Mouse (Mus musculus) forelimb bud, embryonic 11.5 days (tissue): ENCODE data around the gene Serpina3f.
"Not testable (repeated sequence)": the region's sequence is repeated elsewhere in the genome, so short reads cannot be mapped to it uniquely, and the experiment has no call there.

Experiments used
- DNase-seq: peaks from one replicate; pipeline ENCODE4 v3.0.0-alpha.2; 2012; ENCODE audit warnings: low read depth, low spot score

Serpina3f gene

GRCm38 (mm10) chr12:104214445-104214753 is at the start of gene Serpina3f:
TSS of gene Serpina3f (plus strand) at chr12:104214544.
- DNase-seq, result no peak

GRCm38 (mm10) chr12:104174747-104175146 is 39.6 kb upstream of the Serpina3f start:
- DNase-seq, result no peak

DNA sequence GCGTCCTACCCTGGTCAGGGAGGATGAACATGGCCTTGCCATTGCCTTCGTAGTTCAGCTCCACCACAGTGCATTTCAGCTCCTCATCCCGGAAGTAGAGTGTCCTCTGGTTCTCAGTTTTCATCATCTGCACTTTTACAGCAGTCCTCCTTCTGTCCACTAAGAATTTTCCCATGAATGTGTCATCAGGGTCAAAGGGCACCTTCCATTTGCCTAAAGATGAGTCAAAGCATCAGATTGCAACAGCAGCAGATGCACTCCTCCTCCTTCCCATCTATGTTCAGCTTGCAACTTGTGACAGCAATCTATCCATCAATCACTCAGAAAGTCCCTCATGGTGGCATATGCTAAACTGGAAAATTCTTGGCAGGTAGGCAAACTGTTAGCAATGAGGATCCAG is 38.7 kb upstream of the Serpina3f start:
- DNase-seq, result no peak

DNA sequence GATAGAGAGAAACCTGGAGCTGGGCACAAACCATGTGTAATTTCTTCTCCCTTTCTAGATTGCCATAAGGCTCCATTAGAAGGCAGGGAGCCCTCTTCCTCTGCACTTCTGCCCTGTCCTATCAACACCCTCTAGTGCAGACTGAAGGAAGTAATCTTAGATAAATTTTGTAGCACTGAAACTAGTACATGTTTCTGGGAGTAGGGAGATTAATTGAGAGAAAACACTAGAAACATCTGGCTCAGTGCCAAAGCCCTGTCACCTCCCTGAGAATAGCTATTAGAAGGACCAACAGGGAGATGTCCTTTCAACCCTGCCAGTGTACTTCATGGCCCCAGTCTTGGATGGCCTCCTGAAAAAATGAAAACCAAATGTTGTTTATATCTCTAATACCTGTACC is 35.8 kb upstream of the Serpina3f start:
- no peak for DNase-seq

DNA sequence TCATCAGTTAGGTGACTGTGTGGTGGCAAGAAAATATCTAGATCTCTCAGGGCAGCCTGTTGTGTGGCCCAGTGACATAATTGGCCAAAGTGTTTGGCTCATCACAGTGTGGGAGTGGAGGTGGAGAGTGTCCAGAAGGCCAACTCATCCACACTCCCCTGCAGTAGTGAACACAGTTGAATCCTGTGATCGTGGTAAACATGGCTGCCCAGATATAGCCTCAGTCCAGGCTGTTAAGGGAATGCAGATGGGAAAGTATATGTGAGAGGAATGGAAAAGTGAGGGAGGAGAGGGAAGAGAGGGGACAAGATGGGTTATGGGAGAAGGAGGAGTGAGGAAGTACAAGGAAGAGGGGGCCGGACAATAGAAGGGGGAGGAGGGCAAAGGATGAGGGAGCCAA is 35.4 kb upstream of the Serpina3f start:
- no peak for DNase-seq

DNA sequence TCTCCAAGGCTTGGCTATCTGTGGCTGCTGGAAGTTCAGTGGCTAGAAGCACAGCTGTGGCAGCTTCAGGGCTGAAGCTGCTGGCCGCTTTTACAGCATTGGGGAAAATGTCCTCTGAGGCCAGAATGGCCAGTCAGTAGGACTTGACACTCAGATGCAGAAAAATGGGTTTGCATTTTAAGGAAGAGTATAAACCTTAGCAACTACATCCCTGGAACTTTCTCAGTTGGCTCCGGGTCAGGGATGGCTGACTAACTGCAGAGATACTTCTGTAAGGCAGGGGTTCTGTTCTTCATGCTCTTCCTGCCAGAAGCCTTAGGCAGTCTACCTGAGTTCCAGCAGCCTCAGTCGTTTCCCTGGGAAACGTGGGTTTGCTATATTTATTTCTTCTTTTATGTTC is 29.3 kb upstream of the Serpina3f start:
- no peak for DNase-seq

GRCm38 (mm10) chr12:104186041-104186581 is 28.2 kb upstream of the Serpina3f start:
- DNase-seq, result no peak

DNA sequence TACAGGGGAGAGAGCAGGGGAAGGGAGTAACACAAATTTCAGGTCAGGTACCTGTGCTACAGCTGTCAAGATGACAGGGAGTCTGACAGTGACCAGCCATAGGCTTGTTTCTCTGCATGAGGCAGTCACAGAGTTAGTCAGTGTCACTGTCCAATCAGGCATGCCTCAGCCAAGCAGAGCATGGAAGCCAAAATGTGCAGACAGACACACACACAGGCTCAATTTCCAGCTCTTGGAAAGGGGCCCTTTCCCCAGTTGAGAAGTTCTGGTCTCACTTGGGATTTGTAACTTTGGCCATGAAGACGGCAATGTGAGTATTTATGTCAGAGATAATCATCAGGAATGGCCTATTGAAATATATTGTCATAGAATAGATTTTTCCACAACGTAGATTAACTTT is 25.1 kb upstream of the Serpina3f start:
- DNase-seq, result no peak

DNA sequence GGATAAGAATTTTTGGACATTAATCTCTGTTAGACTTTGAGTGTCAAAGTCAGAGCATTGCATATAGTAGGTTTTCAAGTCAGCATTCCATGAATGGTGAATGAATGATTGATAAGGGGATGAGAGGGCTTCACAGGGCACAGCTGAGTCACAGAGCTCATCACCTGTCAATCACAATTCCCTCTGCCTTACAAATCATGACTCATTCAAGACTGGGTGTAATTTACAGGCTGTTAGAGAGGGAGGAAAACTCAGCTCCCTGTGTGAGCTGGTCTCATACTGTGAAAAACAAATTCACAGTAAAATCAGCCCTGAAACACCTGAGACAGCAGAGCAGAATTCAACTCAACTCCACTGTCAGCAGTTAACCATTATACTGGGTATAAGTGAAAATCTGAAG is 23.5 kb upstream of the Serpina3f start:
- no peak for DNase-seq

- no peak for DNase-seq
These were observed 5.2 kb upstream of the Serpina3f start for GRCm38 (mm10) chr12:104209149-104209548.

GRCm38 (mm10) chr12:104209802-104210201 is 4.5 kb upstream of the Serpina3f start:
- no peak for DNase-seq

- no peak for DNase-seq
These were observed 477 bp upstream of the Serpina3f start for GRCm38 (mm10) chr12:104213689-104214444.

GRCm38 (mm10) chr12:104215249-104215648 is 905 bp downstream of the Serpina3f start:
- no peak for DNase-seq

- no peak for DNase-seq
These were observed 7.3 kb downstream of the Serpina3f start for GRCm38 (mm10) chr12:104221616-104222015.

GRCm38 (mm10) chr12:104223690-104224089 is 9.3 kb downstream of the Serpina3f start:
- no peak for DNase-seq

GRCm38 (mm10) chr12:104224598-104225300 is 10.4 kb downstream of the Serpina3f start:
- DNase-seq, result no peak

GRCm38 (mm10) chr12:104230762-104231161 is 16.4 kb downstream of the Serpina3f start:
- DNase-seq, result no peak

DNA sequence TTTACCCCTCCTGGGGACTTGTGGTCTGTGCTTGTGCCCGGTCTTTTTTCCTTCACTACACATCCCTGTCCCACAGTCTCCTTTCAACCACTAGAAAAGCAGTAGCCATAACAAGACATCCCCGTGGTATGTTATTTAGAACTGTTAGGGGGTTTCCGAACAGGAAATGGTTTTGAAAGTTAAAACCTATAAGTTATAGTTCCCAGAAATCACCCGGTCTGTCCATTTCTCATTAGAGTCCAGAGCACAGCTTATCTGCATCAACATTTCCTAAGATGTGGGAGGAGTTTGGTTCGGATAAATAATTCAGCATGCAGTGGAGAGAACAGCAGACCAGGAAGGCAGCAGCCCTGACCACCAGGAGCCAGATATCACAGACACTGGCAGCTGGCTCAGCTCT is 21.6 kb downstream of the Serpina3f start, which contains the start of gene Serpina3g:
Gene Serpina3g, plus strand, starts transcription at position 331 of the 400 bp plus-strand sequence.
- DNase-seq, result no peak

- not testable (repeated sequence) for DNase-seq
These were observed 23.7 kb downstream of the Serpina3f start for GRCm38 (mm10) chr12:104238048-104238447.

GRCm38 (mm10) chr12:104243307-104243706 is 29.0 kb downstream of the Serpina3f start:
- DNase-seq, result no peak

- DNase-seq, result no peak
These were observed 30.7 kb downstream of the Serpina3f start for GRCm38 (mm10) chr12:104245092-104245491.

DNA sequence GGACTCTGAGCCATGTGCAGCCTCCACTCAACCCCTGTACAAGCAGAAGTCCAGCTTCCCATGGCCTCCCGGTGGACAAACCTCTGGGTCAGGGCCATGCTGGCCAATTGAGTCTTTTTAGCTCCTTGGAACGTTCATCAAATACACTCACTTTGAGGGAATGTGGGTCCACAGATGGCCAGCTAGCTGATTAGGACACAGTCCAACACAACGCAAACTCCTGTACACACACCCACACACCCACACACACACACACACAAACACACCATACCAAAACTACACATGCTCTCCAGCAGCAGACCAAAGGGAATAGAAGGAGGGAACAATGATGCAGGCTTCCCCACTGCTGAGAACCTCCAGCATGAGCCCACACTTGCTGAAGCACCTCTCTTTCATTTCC is 31.3 kb downstream of the Serpina3f start:
- DNase-seq, result no peak

- no peak for DNase-seq
These were observed 33.2 kb downstream of the Serpina3f start for GRCm38 (mm10) chr12:104247553-104248002.
